Mouse (Mus musculus) forebrain, embryonic 15.5 days (tissue): ENCODE data around the gene Dapk2. TPM values are rescaled to one million over a fixed set of nuclear protein-coding genes. Genes with fewer than 3 reads are reported as not detected.

Experiments used
- ATAC-seq: fragments of 200-750 bp; cut with Nextera tagmentation; replicated peaks from 2 replicates; pipeline ENCODE4 v1.8.0; 2017; ENCODE audit warnings: mild to moderate bottlenecking, moderate TSS enrichment, moderate library complexity
- H3K27ac ChIP-seq: fragments of 300-500 bp; sonication (generic); replicated peaks from 2 replicates; pipeline ENCODE4 v1.5.1; 2015; ENCODE audit warnings: mild to moderate bottlenecking, inconsistent platforms
- H3K27me3 ChIP-seq: fragments of 300-500 bp; sonication (generic); 2 replicates; pipeline ENCODE4 v1.6.1; 2015; ENCODE audit warnings: inconsistent platforms
- H3K36me3 ChIP-seq: fragments of 300-500 bp; sonication (generic); 2 replicates; pipeline ENCODE4 v1.6.1; 2015; ENCODE audit warnings: mild to moderate bottlenecking, inconsistent platforms
- H3K4me1 ChIP-seq: fragments of 300-500 bp; sonication (generic); 2 replicates; pipeline ENCODE4 v1.6.1; 2015; ENCODE audit warnings: inconsistent platforms
- H3K4me2 ChIP-seq: fragments of 300-500 bp; sonication (generic); replicated peaks from 2 replicates; pipeline ENCODE4 v1.6.1; 2015; ENCODE audit warnings: mild to moderate bottlenecking, inconsistent platforms
- H3K4me3 ChIP-seq: fragments of 300-500 bp; sonication (generic); 2 replicates; pipeline ENCODE4 v1.5.1; 2015; ENCODE audit warnings: mild to moderate bottlenecking, inconsistent platforms
- H3K9ac ChIP-seq: fragments of 300-500 bp; sonication (generic); replicated peaks from 2 replicates; pipeline ENCODE4 v1.6.1; 2015; ENCODE audit warnings: mild to moderate bottlenecking, inconsistent platforms
- H3K9me3 ChIP-seq: fragments of 300-500 bp; sonication (generic); 2 replicates; pipeline ENCODE4 v1.6.1; 2016; ENCODE audit warnings: inconsistent platforms
- WGBS: fragments of 180-500 bp; shearing (Covaris S2); methylation state at CpG from one replicate; pipeline ENCODE4 v1.1.7; 2015; ENCODE audit warnings: mixed read lengths; 5-methylcytosine and 5-hydroxymethylcytosine counted together
- polyA plus RNA-seq: library from polyadenylated mRNA; unstranded; fragments of >200 nt; fragmentation: Nextera tagmentation; extraction: Ambion mirVana; gene quantifications from 2 replicates; pipeline ENCODE4 v1.2.1, GENCODE M21; 2015

Dapk2 gene
- polyA plus RNA-seq, 1 experiment from 2014 or later = 1.8 TPM

GRCm38 (mm10) chr9:66124681-66125542, 33.1 kb upstream of the Dapk2 start:
- peak overlapping the region; percentile 61 for H3K4me3 ChIP-seq
- H3K4me1 ChIP-seq = peaks cover 52% of the 10 kb centered on the region
- H3K9me3 ChIP-seq = no peaks in the 10 kb centered on the region
- H3K27ac ChIP-seq = peak overlapping the region; percentile 89
- H3K27me3 ChIP-seq = no peaks in the 10 kb centered on the region
- peak overlapping the region; percentile 63 for H3K4me2 ChIP-seq
- ATAC-seq = peak; percentile 98
- WGBS = 11% methylated on average over 33 of the region's 33 CpGs
- no peaks in the 10 kb centered on the region for H3K36me3 ChIP-seq
- H3K9ac ChIP-seq = peak overlapping the region; percentile 78

GRCm38 (mm10) chr9:66125543-66126455, 32.2 kb upstream of the Dapk2 start:
- H3K36me3 ChIP-seq = no peaks in the 10 kb centered on the region
- peak overlapping the region; percentile 70 for H3K4me2 ChIP-seq
- no peaks in the 10 kb centered on the region for H3K27me3 ChIP-seq
- H3K4me1 ChIP-seq = peaks cover 44% of the 10 kb centered on the region
- ATAC-seq = no peak
- H3K27ac ChIP-seq = peak overlapping the region; percentile 89
- peak overlapping the region; percentile 54 for H3K4me3 ChIP-seq
- no peaks in the 10 kb centered on the region for H3K9me3 ChIP-seq
- 63% methylated on average over 12 of the region's 12 CpGs for WGBS
- H3K9ac ChIP-seq = peak overlapping the region; percentile 10; the same call in 1 of the 2 replicates

- Histone ChIP-seq H3K36me3 (no peaks in the 10 kb centered on the region), H3K4me1 (peaks cover 36% of the 10 kb centered on the region), H3K4me3 (peak within 1 kb of the TSS; percentile 54), H3K27me3 (no peaks in the 10 kb centered on the region), H3K27ac (peak within 1 kb of the TSS; percentile 89), H3K4me2 (peak within 1 kb of the TSS; percentile 70), H3K9me3 (no peaks in the 10 kb centered on the region), H3K9ac (peak within 1 kb of the TSS; percentile 61)
- 2% methylated on average over 34 of the region's 34 CpGs for WGBS
- peak; percentile 70 for ATAC-seq
These were observed 31.4 kb upstream of the Dapk2 start, which contains the start of the genes Snx1 and Ciao2a for GRCm38 (mm10) chr9:66126456-66127192. Snx1 (minus strand) TSS chr9:66126587. Ciao2a (plus strand) TSS chr9:66126611.

GRCm38 (mm10) chr9:66127193-66127546, 30.9 kb upstream of the Dapk2 start:
- Histone ChIP-seq H3K4me2 (peak overlapping the region; percentile 70), H3K27ac (no peak overlapping the region), H3K27me3 (no peaks in the 10 kb centered on the region), H3K9me3 (no peaks in the 10 kb centered on the region), H3K4me3 (peak overlapping the region; percentile 54), H3K4me1 (peaks cover 35% of the 10 kb centered on the region), H3K36me3 (no peaks in the 10 kb centered on the region), H3K9ac (peak overlapping the region; percentile 61)
- WGBS = 42% methylated on average over 6 of the region's 6 CpGs
- no peak for ATAC-seq

- Histone ChIP-seq H3K9me3 (no peaks in the 10 kb centered on the region), H3K27ac (no peak overlapping the region), H3K27me3 (no peaks in the 10 kb centered on the region), H3K4me2 (peak overlapping the region; percentile 70; the same call in 1 of the 2 replicates), H3K9ac (no peak overlapping the region), H3K36me3 (peaks cover 1% of the 10 kb centered on the region), H3K4me3 (no peak overlapping the region), H3K4me1 (peaks cover 35% of the 10 kb centered on the region)
- ATAC-seq = no peak
- WGBS = 98% methylated on average over 4 of the region's 4 CpGs
These were observed 30.1 kb upstream of the Dapk2 start for GRCm38 (mm10) chr9:66127884-66128283.

GRCm38 (mm10) chr9:66131466-66131865, 26.6 kb upstream of the Dapk2 start:
- Histone ChIP-seq H3K4me2 (no peak overlapping the region), H3K36me3 (peaks cover 23% of the 10 kb centered on the region), H3K4me1 (peaks cover 13% of the 10 kb centered on the region), H3K9me3 (no peaks in the 10 kb centered on the region), H3K9ac (no peak overlapping the region), H3K27ac (no peak overlapping the region), H3K27me3 (no peaks in the 10 kb centered on the region), H3K4me3 (no peak overlapping the region)
- WGBS = 88% methylated on average over 2 of the region's 2 CpGs
- ATAC-seq = no peak

- Histone ChIP-seq H3K9ac (no peak overlapping the region), H3K27ac (no peak overlapping the region), H3K4me1 (no peaks in the 10 kb centered on the region), H3K4me3 (no peak overlapping the region), H3K9me3 (no peaks in the 10 kb centered on the region), H3K27me3 (no peaks in the 10 kb centered on the region), H3K4me2 (no peak overlapping the region), H3K36me3 (peaks cover 59% of the 10 kb centered on the region)
- WGBS = 56% methylated on average over 4 of the region's 4 CpGs
- no peak for ATAC-seq
These were observed 22.1 kb upstream of the Dapk2 start for GRCm38 (mm10) chr9:66135967-66136366.

GRCm38 (mm10) chr9:66138193-66138592, 19.8 kb upstream of the Dapk2 start:
- Histone ChIP-seq H3K4me2 (no peak overlapping the region), H3K9ac (no peak overlapping the region), H3K4me1 (no peaks in the 10 kb centered on the region), H3K36me3 (peaks cover 54% of the 10 kb centered on the region), H3K27ac (no peak overlapping the region), H3K4me3 (no peak overlapping the region), H3K9me3 (no peaks in the 10 kb centered on the region), H3K27me3 (no peaks in the 10 kb centered on the region)
- no peak for ATAC-seq
- 93% methylated on average over 7 of the region's 7 CpGs for WGBS

GRCm38 (mm10) chr9:66142265-66142664, 15.8 kb upstream of the Dapk2 start:
- H3K9me3 ChIP-seq = no peaks in the 10 kb centered on the region
- 83% methylated on average over 1 of the region's 1 CpGs for WGBS
- no peak overlapping the region for H3K9ac ChIP-seq
- H3K4me3 ChIP-seq = no peak overlapping the region
- no peak overlapping the region for H3K4me2 ChIP-seq
- ATAC-seq = no peak
- no peaks in the 10 kb centered on the region for H3K4me1 ChIP-seq
- H3K36me3 ChIP-seq = peaks cover 28% of the 10 kb centered on the region
- no peaks in the 10 kb centered on the region for H3K27me3 ChIP-seq
- H3K27ac ChIP-seq = no peak overlapping the region

- H3K4me1 ChIP-seq = no peaks in the 10 kb centered on the region
- peak; percentile 43; the same call in 1 of the 2 replicates for ATAC-seq
- H3K36me3 ChIP-seq = peaks cover 13% of the 10 kb centered on the region
- no peaks in the 10 kb centered on the region for H3K9me3 ChIP-seq
- no peaks in the 10 kb centered on the region for H3K27me3 ChIP-seq
- no peak overlapping the region for H3K27ac ChIP-seq
- no peak overlapping the region for H3K9ac ChIP-seq
- WGBS = 5% methylated on average over 6 of the region's 6 CpGs
- H3K4me2 ChIP-seq = no peak overlapping the region
- H3K4me3 ChIP-seq = no peak overlapping the region
These were observed 13.8 kb upstream of the Dapk2 start for GRCm38 (mm10) chr9:66144248-66144647.

GRCm38 (mm10) chr9:66146141-66146540, 11.9 kb upstream of the Dapk2 start:
- Histone ChIP-seq H3K4me1 (no peaks in the 10 kb centered on the region), H3K36me3 (no peaks in the 10 kb centered on the region), H3K27ac (no peak overlapping the region), H3K9me3 (no peaks in the 10 kb centered on the region), H3K27me3 (no peaks in the 10 kb centered on the region), H3K4me2 (no peak overlapping the region), H3K9ac (no peak overlapping the region), H3K4me3 (no peak overlapping the region)
- no peak for ATAC-seq
